Mouse (Mus musculus) ES-E14 (cell line): Measurements from ENCODE around the gene Fermt2. TPM values are rescaled to one million over a fixed set of nuclear protein-coding genes. Genes with fewer than 3 reads are reported as not detected.

Experiments
- DNase-seq: peaks from one replicate; pipeline ENCODE4 v3.0.0-alpha.2; 2013; ENCODE audit warnings: low read depth, low spot score
- H3K27ac ChIP-seq: 2 replicates; pipeline ENCODE4 v1.5.1; 2012; ENCODE audit warnings: low read depth, mild to moderate bottlenecking, low read length, moderate library complexity, mixed read lengths; ENCODE audit not compliant: poor library complexity, insufficient read depth, severe bottlenecking
- H3K36me3 ChIP-seq: 2 replicates; pipeline ENCODE4 v1.6.1; 2012; ENCODE audit warnings: mild to moderate bottlenecking, low read length, moderate library complexity, mixed read lengths; ENCODE audit not compliant: control insufficient read depth, poor library complexity, insufficient read depth, severe bottlenecking
- H3K4me1 ChIP-seq, 2 experiments: fragments of 150-350 bp in 1 of 2; sonication (generic) in 1 of 2; 2 replicates each; pipeline ENCODE4 v1.6.1; 2012; ENCODE audit warnings: low read length in 2 of 2, mild to moderate bottlenecking in 1 of 2, mixed read lengths in 1 of 2; ENCODE audit not compliant: control insufficient read depth in 2 of 2, insufficient read depth in 2 of 2, poor library complexity in 1 of 2
- H3K4me3 ChIP-seq, 2 experiments: fragments of 150-350 bp in 1 of 2; sonication (generic) in 1 of 2; 2 replicates each; pipeline ENCODE4 v1.5.1; 2012; ENCODE audit warnings: low read length in 2 of 2, low read depth in 1 of 2, mild to moderate bottlenecking in 1 of 2, mixed read lengths in 1 of 2; ENCODE audit not compliant: insufficient read depth in 1 of 2, poor library complexity in 1 of 2, severe bottlenecking in 1 of 2
- H3K9ac ChIP-seq: 2 replicates; pipeline ENCODE4 v1.6.1; 2012; ENCODE audit warnings: low read depth, mild to moderate bottlenecking, low read length, mixed read lengths; ENCODE audit not compliant: poor library complexity, insufficient read depth, severe bottlenecking
- H3K9me3 ChIP-seq: fragments of 150-350 bp; sonication (generic); 2 replicates; pipeline ENCODE4 v1.6.1; 2012; ENCODE audit warnings: low read depth, mild to moderate bottlenecking, low read length; ENCODE audit not compliant: control insufficient read depth, insufficient read depth
- CHD2 ChIP-seq: IDR thresholded peaks from 2 replicates; pipeline ENCODE4 v1.6.1; 2014; ENCODE audit warnings: mild to moderate bottlenecking, low read depth, low read length, inconsistent platforms
- HCFC1 ChIP-seq: IDR thresholded peaks from 2 replicates; pipeline ENCODE4 v1.6.1; 2012; ENCODE audit warnings: low read length, inconsistent platforms, borderline replicate concordance; ENCODE audit not compliant: insufficient read depth
- MAFK ChIP-seq: IDR thresholded peaks from 2 replicates; pipeline ENCODE4 v1.6.1; 2014; ENCODE audit warnings: mild to moderate bottlenecking, low read depth, low read length, inconsistent platforms; ENCODE audit not compliant: insufficient read depth
- ZC3H11A ChIP-seq: IDR thresholded peaks from 2 replicates; pipeline ENCODE4 v1.6.1; 2012; ENCODE audit warnings: low read depth, mild to moderate bottlenecking, inconsistent platforms, low read length, borderline replicate concordance
- ZNF384 ChIP-seq: IDR thresholded peaks from 2 replicates; pipeline ENCODE4 v1.6.1; 2012; ENCODE audit warnings: low read depth, low read length, inconsistent platforms
- in situ Hi-C, 2 experiments: fragments of 600-800 bp; cut with MboI; formaldehyde crosslinking; loops; one replicate each; pipeline ENCODE4 v1.15.1; 2025; ENCODE audit warnings: low sequenced_read_pairs in 2 of 2, inconsistent platforms in 1 of 2; ENCODE audit not compliant: unreplicated experiment in 2 of 2
- total RNA-seq: library from RNA; depleted of rRNA; stranded (reverse); fragments of 300-350 nt; gene quantifications from 2 replicates; pipeline ENCODE4 v1.2.3, GENCODE M21; 2012; rRNA removed

Fermt2 gene
- total RNA-seq, 1 experiment = 47.0 TPM

GRCm38 (mm10) chr14:45423220-45423619, 106.7 kb downstream of the Fermt2 start:
- DNase-seq = peak; percentile 52
- no peaks in the 10 kb centered on the region for H3K4me1 ChIP-seq
- no peak overlapping the region for H3K27ac ChIP-seq
- H3K9ac ChIP-seq = no peak overlapping the region
- H3K9me3 ChIP-seq = no peaks in the 10 kb centered on the region
- peak; percentile 44; the same call in 1 of the 2 replicates for TF ChIP-seq MAFK
- peak; percentile 44; the same call in 1 of the 2 replicates for TF ChIP-seq ZC3H11A
- TF ChIP-seq ZNF384 = peak; percentile 99
- TF ChIP-seq CHD2 = no peak
- TF ChIP-seq HCFC1 = no peak
- H3K4me3 ChIP-seq = no peak overlapping the region
- in situ Hi-C loops = loop anchor here in 1 of 2 experiments (25.0 kb wide), 1 partner anchor 339 kb away; no protein-coding TSS in a partner anchor
- H3K36me3 ChIP-seq = no peaks in the 10 kb centered on the region

- H3K4me3 ChIP-seq = no peak overlapping the region
- H3K9ac ChIP-seq = no peak overlapping the region
- DNase-seq = no peak
- no peaks in the 10 kb centered on the region for H3K4me1 ChIP-seq
- in situ Hi-C loops = loop anchor here in 1 of 2 experiments (25.0 kb wide), 1 partner anchor 340 kb away; no protein-coding TSS in a partner anchor
- H3K9me3 ChIP-seq = no peaks in the 10 kb centered on the region
- TF ChIP-seq MAFK (no peak), ZNF384 (no peak), ZC3H11A (no peak), CHD2 (no peak), HCFC1 (no peak)
- no peaks in the 10 kb centered on the region for H3K36me3 ChIP-seq
- H3K27ac ChIP-seq = no peak overlapping the region
Observed at GRCm38 (mm10) chr14:45422371-45422770, 107.5 kb downstream of the Fermt2 start.

GRCm38 (mm10) chr14:45419323-45419722, 110.6 kb downstream of the Fermt2 start:
- in situ Hi-C loops = loop anchor here in 1 of 2 experiments (25.0 kb wide), 1 partner anchor 343 kb away; no protein-coding TSS in a partner anchor
- no peak overlapping the region for H3K9ac ChIP-seq
- H3K4me3 ChIP-seq = no peak overlapping the region
- no peaks in the 10 kb centered on the region for H3K36me3 ChIP-seq
- H3K27ac ChIP-seq = no peak overlapping the region
- no peaks in the 10 kb centered on the region for H3K4me1 ChIP-seq
- no peak for TF ChIP-seq MAFK
- no peak for TF ChIP-seq ZNF384
- no peak for TF ChIP-seq ZC3H11A
- no peak for TF ChIP-seq CHD2
- no peak for TF ChIP-seq HCFC1
- H3K9me3 ChIP-seq = no peaks in the 10 kb centered on the region
- no peak for DNase-seq

- DNase-seq = no peak
- Histone ChIP-seq H3K4me3 (no peak overlapping the region), H3K9ac (no peak overlapping the region), H3K27ac (no peak overlapping the region), H3K4me1 (no peaks in the 10 kb centered on the region), H3K36me3 (no peaks in the 10 kb centered on the region), H3K9me3 (no peaks in the 10 kb centered on the region)
- in situ Hi-C loops = loop anchor here in 1 of 2 experiments (25.0 kb wide), 1 partner anchor 344 kb away; no protein-coding TSS in a partner anchor
- TF ChIP-seq ZC3H11A = no peak
- no peak for TF ChIP-seq MAFK
- no peak for TF ChIP-seq HCFC1
- TF ChIP-seq ZNF384 = no peak
- no peak for TF ChIP-seq CHD2
Observed at GRCm38 (mm10) chr14:45418553-45418952, 111.4 kb downstream of the Fermt2 start.

- in situ Hi-C loops = loop anchor here in 1 of 2 experiments (25.0 kb wide), 1 partner anchor 346 kb away; no protein-coding TSS in a partner anchor
- Histone ChIP-seq H3K9me3 (no peaks in the 10 kb centered on the region), H3K4me3 (no peak overlapping the region), H3K27ac (no peak overlapping the region), H3K9ac (no peak overlapping the region), H3K36me3 (no peaks in the 10 kb centered on the region), H3K4me1 (no peaks in the 10 kb centered on the region)
- DNase-seq = no peak
- no peak for TF ChIP-seq CHD2
- TF ChIP-seq MAFK = no peak
- no peak for TF ChIP-seq HCFC1
- TF ChIP-seq ZC3H11A = no peak
Observed at GRCm38 (mm10) chr14:45416265-45416664, 113.7 kb downstream of the Fermt2 start.

Other genes with a start within 250 kb of the Fermt2 start
- gene Ero1l, start 211.3 kb downstream of the Fermt2 start, total RNA-seq = 34.5 and 80.8 TPM in 2 replicates
- gene Psmc6, start 200.3 kb downstream of the Fermt2 start, total RNA-seq = 79.0 and 85.7 TPM in 2 replicates
- 19.1 and 30.9 TPM in 2 replicates for gene Styx, start 179.0 kb downstream of the Fermt2 start, total RNA-seq
- 26.8 and 36.5 TPM in 2 replicates for gene Gnpnat1, start 125.2 kb downstream of the Fermt2 start, total RNA-seq
- 12.4 and 14.3 TPM in 2 replicates for gene Ddhd1, start 128.0 kb upstream of the Fermt2 start, total RNA-seq